Mouse (Mus musculus) spleen, adult 2 months (tissue): ENCODE results near the gene Crkl. TPM values are rescaled to one million over a fixed set of nuclear protein-coding genes. Genes with fewer than 3 reads are reported as not detected.

Experiments used
- DNase-seq, 2 experiments: peaks; one replicate each; pipeline versions ENCODE4 v3.0.0 to v3.0.0-alpha.2; 2012 to 2021; ENCODE audit warnings: low spot score in 2 of 2, low read depth in 1 of 2
- H3K27ac ChIP-seq: fragments of 200-500 bp; 2 replicates; pipeline ENCODE4 v1.5.1; 2012; ENCODE audit warnings: low read length, inconsistent platforms; ENCODE audit not compliant: insufficient read depth
- H3K27me3 ChIP-seq: fragments of 200-500 bp; 2 replicates; pipeline ENCODE4 v1.6.1; 2012; ENCODE audit warnings: mild to moderate bottlenecking, moderate library complexity, low read length, inconsistent platforms; ENCODE audit not compliant: control insufficient read depth, insufficient read depth
- H3K36me3 ChIP-seq: fragments of 200-500 bp; 2 replicates; pipeline ENCODE4 v1.6.1; 2012; ENCODE audit warnings: mild to moderate bottlenecking, low read length, inconsistent platforms; ENCODE audit not compliant: control insufficient read depth, insufficient read depth
- H3K4me1 ChIP-seq: fragments of 200-500 bp; 2 replicates; pipeline ENCODE4 v1.6.1; 2011; ENCODE audit warnings: inconsistent platforms; ENCODE audit not compliant: control insufficient read depth, insufficient read depth, insufficient read length
- H3K4me3 ChIP-seq: fragments of 200-500 bp; 2 replicates; pipeline ENCODE4 v1.5.1; 2011; ENCODE audit warnings: mild to moderate bottlenecking, inconsistent platforms; ENCODE audit not compliant: insufficient read depth, insufficient read length; ENCODE audit errors: extremely low read depth
- CTCF ChIP-seq: fragments of 200-500 bp; IDR thresholded peaks from 2 replicates; pipeline ENCODE4 v1.5.1; 2011; ENCODE audit warnings: mild to moderate bottlenecking, inconsistent platforms; ENCODE audit not compliant: insufficient read depth, insufficient read length, insufficient replicate concordance; ENCODE audit errors: extremely low read depth
- POLR2A ChIP-seq: fragments of 200-500 bp; IDR thresholded peaks from 2 replicates; pipeline ENCODE4 v1.6.1; 2011; ENCODE audit warnings: low read depth, low read length, inconsistent platforms
- WGBS: fragments of 180-500 bp; shearing (Covaris S2); methylation state at CpG from one replicate; pipeline ENCODE4 v1.1.7; 2018; 5-methylcytosine and 5-hydroxymethylcytosine counted together
- polyA plus RNA-seq: library from polyadenylated mRNA; depleted of rRNA; stranded (reverse); fragments of >200 nt; gene quantifications from 2 replicates; pipeline ENCODE4 v1.2.3, GENCODE M21; 2012

Crkl gene
- polyA plus RNA-seq, 1 experiment, result 50.5 TPM

- Histone ChIP-seq H3K27me3 (peaks cover 2% of the 10 kb centered on the region), H3K4me3 (no peak overlapping the region), H3K4me1 (no peaks in the 10 kb centered on the region), H3K36me3 (peaks cover 24% of the 10 kb centered on the region), H3K27ac (no peak overlapping the region)
- TF ChIP-seq CTCF, result no peak
- DNase-seq, result no peak
- 46% methylated on average over 3 of the region's 3 CpGs for WGBS
Measured at GRCm38 (mm10) chr16:17486505-17486904, 34.7 kb downstream of the Crkl start.

DNA sequence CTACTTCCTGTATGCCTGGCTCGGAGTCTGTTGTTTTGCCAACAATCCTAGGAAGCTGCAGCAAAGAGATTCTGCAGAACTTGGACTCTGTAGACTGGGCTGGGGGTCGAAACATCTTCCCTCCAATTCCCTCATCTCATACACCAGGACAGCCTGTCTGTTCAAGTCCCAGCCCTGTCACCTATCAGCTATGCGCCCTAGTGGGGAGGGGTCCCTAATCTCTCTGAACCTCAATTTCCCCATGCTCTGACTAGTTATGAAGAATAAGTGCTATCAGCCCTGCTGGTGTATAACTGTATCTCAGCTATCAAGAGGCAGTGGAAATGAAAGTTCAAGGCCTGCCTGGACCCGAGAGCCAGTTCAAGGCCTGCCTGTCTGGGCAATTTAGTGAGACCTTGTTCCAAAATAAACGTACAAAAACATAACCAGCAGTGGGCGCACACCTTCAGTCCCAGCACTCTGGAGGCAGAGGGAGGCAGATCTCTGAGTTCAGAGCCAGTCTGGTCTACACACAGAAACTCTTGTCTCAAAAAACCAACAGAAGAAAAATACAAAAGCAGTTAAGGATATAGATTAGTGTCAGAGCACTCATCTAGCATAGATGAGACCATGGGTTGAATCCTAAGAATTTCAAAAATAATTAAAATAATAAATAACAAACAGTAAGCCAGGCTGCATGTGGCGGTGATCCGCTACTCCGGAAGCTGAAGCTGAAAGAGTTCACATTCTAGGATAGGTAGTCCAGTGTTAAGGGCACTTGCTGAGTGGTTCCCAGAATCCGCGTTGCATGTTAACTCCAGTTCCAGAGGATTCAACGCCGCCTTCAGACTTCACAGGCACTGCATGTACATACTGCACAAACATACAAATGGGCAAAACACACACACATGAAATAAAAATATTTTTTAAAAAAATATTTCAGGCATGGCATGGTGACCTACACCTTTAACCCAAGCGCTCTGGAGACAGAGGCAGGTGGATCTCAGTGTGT is 37.0 kb downstream of the Crkl start:
- DNase-seq, result no peak
- TF ChIP-seq POLR2A (no peak), CTCF (no peak)
- 67% methylated on average over 14 of the region's 14 CpGs for WGBS
- peaks cover 19% of the 10 kb centered on the region for H3K36me3 ChIP-seq
- H3K27ac ChIP-seq, result no peak overlapping the region
- no peaks in the 10 kb centered on the region for H3K4me1 ChIP-seq
- no peak overlapping the region for H3K4me3 ChIP-seq
- peaks cover 2% of the 10 kb centered on the region for H3K27me3 ChIP-seq

DNA sequence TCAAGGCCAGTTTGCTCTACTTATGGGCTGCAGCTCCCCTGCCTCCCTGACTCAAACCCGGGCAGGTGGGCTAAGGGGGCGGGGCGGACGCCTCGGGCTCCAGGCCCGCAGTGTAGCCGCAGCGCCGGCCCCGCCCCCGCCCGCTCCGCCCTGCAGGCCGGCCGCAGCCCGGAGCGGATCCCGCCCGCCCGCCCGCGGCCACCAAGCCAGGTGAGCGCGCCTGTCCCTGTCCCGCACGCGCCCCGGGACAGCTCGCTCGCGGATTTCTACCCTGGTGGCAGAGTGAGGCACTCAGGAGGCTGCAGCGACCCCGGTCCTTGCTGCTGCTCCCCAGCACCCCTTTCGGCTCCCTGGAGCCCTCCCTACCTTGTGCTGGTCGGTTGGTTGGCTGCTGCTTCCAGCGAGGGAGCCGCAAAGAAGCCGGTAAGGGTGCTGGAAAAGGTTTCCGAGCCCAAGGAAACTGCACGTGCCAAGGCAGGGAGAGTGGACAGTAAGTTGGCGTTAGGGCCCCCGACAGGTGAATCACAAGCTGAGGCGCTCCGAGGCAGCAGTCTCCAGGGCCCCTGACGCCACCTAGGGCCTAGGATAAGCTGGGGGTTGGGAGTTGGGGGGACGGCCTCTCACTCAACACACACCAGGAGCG is 37.8 kb downstream of the Crkl start, which contains the start of gene Aifm3:
Aifm3 (plus strand) TSS at position 143 of the 643 bp plus-strand sequence.
- peaks cover 12% of the 10 kb centered on the region for H3K36me3 ChIP-seq
- WGBS, result 10% methylated on average over 47 of the region's 47 CpGs
- no peak within 1 kb of the TSS for H3K27ac ChIP-seq
- peaks cover 2% of the 10 kb centered on the region for H3K27me3 ChIP-seq
- no peaks in the 10 kb centered on the region for H3K4me1 ChIP-seq
- TF ChIP-seq POLR2A, result no peak
- TF ChIP-seq CTCF, result no peak
- no peak within 1 kb of the TSS for H3K4me3 ChIP-seq
- DNase-seq, result no peak

DNA sequence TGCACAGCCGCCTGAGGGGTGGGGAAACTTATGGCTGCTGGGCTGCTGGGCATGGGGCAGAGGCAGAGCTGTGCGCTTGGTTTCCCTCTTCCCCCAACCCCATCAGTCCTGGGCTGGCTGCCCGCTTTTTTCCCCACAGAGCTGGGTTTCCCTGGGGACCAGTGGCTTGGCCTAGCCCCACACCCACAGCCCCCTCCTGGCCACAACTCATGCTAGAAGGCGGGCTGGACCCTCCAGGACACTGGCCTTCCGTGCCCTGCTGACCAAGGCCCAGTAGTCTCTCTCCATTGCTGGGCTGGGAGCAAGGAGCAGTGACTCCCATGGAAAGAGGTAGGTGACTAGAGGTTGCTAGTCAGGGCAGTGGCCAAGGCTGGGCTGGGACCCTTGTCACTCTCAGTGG is 39.4 kb downstream of the Crkl start:
- H3K27ac ChIP-seq, result no peak overlapping the region
- DNase-seq, result no peak
- H3K4me3 ChIP-seq, result no peak overlapping the region
- no peaks in the 10 kb centered on the region for H3K4me1 ChIP-seq
- peaks cover 2% of the 10 kb centered on the region for H3K27me3 ChIP-seq
- 89% methylated on average over 5 of the region's 5 CpGs for WGBS
- TF ChIP-seq POLR2A, result no peak
- no peak for TF ChIP-seq CTCF
- peaks cover 4% of the 10 kb centered on the region; the same call in 1 of the 2 replicates for H3K36me3 ChIP-seq

GRCm38 (mm10) chr16:17491896-17492561 is 40.2 kb downstream of the Crkl start:
- Histone ChIP-seq H3K27me3 (peaks cover 2% of the 10 kb centered on the region), H3K4me1 (no peaks in the 10 kb centered on the region), H3K36me3 (peaks cover 3% of the 10 kb centered on the region; the same call in 1 of the 2 replicates), H3K4me3 (no peak overlapping the region), H3K27ac (no peak overlapping the region)
- no peak for DNase-seq
- TF ChIP-seq CTCF (no peak), POLR2A (no peak)
- WGBS, result 40% methylated on average over 5 of the region's 5 CpGs

- no peak overlapping the region for H3K4me3 ChIP-seq
- 81% methylated on average over 2 of the region's 2 CpGs for WGBS
- H3K4me1 ChIP-seq, result no peaks in the 10 kb centered on the region
- TF ChIP-seq CTCF (no peak), POLR2A (no peak)
- 0 out of 2 replicates have a peak overlapping the region, but pooled peaks have one; percentile 9 for H3K27ac ChIP-seq
- no peak for DNase-seq
- H3K27me3 ChIP-seq, result no peaks in the 10 kb centered on the region
- no peaks in the 10 kb centered on the region for H3K36me3 ChIP-seq
Measured at GRCm38 (mm10) chr16:17496499-17497305, 44.9 kb downstream of the Crkl start.
